Mouse (Mus musculus): ENCODE data around the gene Misp. TPM values are rescaled to one million over a fixed set of nuclear protein-coding genes. Genes with fewer than 3 reads are reported as not detected.

Misp gene
- total and polyA plus RNA-seq, 3 experiments: 0.50 to 0.82 (median 0.52) TPM

- H3K9ac ChIP-seq (ENCODE audit: low read depth, low read length): no peak overlapping the region
- H3K79me2 ChIP-seq (replicated peaks; ENCODE audit: control insufficient read depth, insufficient read depth, low read length): no peaks in the 10 kb centered on the region
- DNase-seq: no peak
- TF ChIP-seq POLR2A (IDR thresholded peaks at IDR 0.05; ENCODE audit: insufficient read depth, low read depth, low read length) (no peak), CTCF (IDR thresholded peaks at IDR 0.05) (no peak), EP300 (IDR thresholded peaks at IDR 0.05; ENCODE audit: insufficient read depth, low read depth, low read length) (no peak)
- intact Hi-C loops (cut with DNase I): loop anchor here (5.0 kb wide), 2 partner anchors 36 to 51 kb away; no protein-coding TSS in a partner anchor
- no peaks in the 10 kb centered on the region for H3K27me3 ChIP-seq (ENCODE audit: control insufficient read depth, insufficient read depth, low read length)
- H3K27ac ChIP-seq: no peak overlapping the region
- H3K4me3 ChIP-seq: no peak overlapping the region
- H3K4me1 ChIP-seq (ENCODE audit: control insufficient read depth, insufficient read depth, low read length): no peaks in the 10 kb centered on the region; the same call in 1 of the 2 replicates
- WGBS: 90% methylated on average over 3 of the region's 3 CpGs
- H3K36me3 ChIP-seq (ENCODE audit: control insufficient read depth, insufficient read depth, low read length): no peaks in the 10 kb centered on the region
These were observed 10.8 kb downstream of the Misp start for GRCm38 (mm10) chr10:79831583-79831982.

GRCm38 (mm10) chr10:79832026-79832785 lies 11.4 kb downstream of the Misp start:
- no peak for DNase-seq
- TF ChIP-seq POLR2A (IDR thresholded peaks at IDR 0.05; ENCODE audit: insufficient read depth, low read depth, low read length) (no peak), EP300 (IDR thresholded peaks at IDR 0.05; ENCODE audit: insufficient read depth, low read depth, low read length) (no peak), CTCF (IDR thresholded peaks at IDR 0.05) (no peak)
- Histone ChIP-seq H3K27me3 (ENCODE audit: control insufficient read depth, insufficient read depth, low read length) (no peaks in the 10 kb centered on the region), H3K4me3 (no peak overlapping the region), H3K36me3 (ENCODE audit: control insufficient read depth, insufficient read depth, low read length) (no peaks in the 10 kb centered on the region), H3K79me2 (replicated peaks; ENCODE audit: control insufficient read depth, insufficient read depth, low read length) (no peaks in the 10 kb centered on the region), H3K9ac (ENCODE audit: low read depth, low read length) (no peak overlapping the region), H3K4me1 (ENCODE audit: control insufficient read depth, insufficient read depth, low read length) (no peaks in the 10 kb centered on the region; the same call in 1 of the 2 replicates), H3K27ac (no peak overlapping the region)
- WGBS: 68% methylated on average over 7 of the region's 7 CpGs
- intact Hi-C loops (cut with DNase I): loop anchor here (5.0 kb wide), 2 partner anchors 35 to 50 kb away; no protein-coding TSS in a partner anchor

- H3K27ac ChIP-seq: no peak overlapping the region
- DNase-seq: no peak
- no peaks in the 10 kb centered on the region for H3K79me2 ChIP-seq (replicated peaks; ENCODE audit: control insufficient read depth, insufficient read depth, low read length)
- intact Hi-C loops (cut with DNase I): loop anchor here (5.0 kb wide), 2 partner anchors 35 to 50 kb away; no protein-coding TSS in a partner anchor
- H3K4me3 ChIP-seq: no peak overlapping the region
- no peaks in the 10 kb centered on the region; the same call in 1 of the 2 replicates for H3K4me1 ChIP-seq (ENCODE audit: control insufficient read depth, insufficient read depth, low read length)
- no peak overlapping the region for H3K9ac ChIP-seq (ENCODE audit: low read depth, low read length)
- no peaks in the 10 kb centered on the region for H3K27me3 ChIP-seq (ENCODE audit: control insufficient read depth, insufficient read depth, low read length)
- TF ChIP-seq POLR2A (IDR thresholded peaks at IDR 0.05; ENCODE audit: insufficient read depth, low read depth, low read length): no peak
- no peak for TF ChIP-seq CTCF (IDR thresholded peaks at IDR 0.05)
- TF ChIP-seq EP300 (IDR thresholded peaks at IDR 0.05; ENCODE audit: insufficient read depth, low read depth, low read length): no peak
- H3K36me3 ChIP-seq (ENCODE audit: control insufficient read depth, insufficient read depth, low read length): no peaks in the 10 kb centered on the region
- WGBS: 76% methylated on average over 9 of the region's 9 CpGs
These were observed 12.0 kb downstream of the Misp start for GRCm38 (mm10) chr10:79832786-79833181.

- intact Hi-C loops (cut with DNase I): loop anchor here (1.0 to 5.0 kb wide), 4 partner anchors 32 to 122 kb away; no protein-coding TSS in a partner anchor
- Histone ChIP-seq H3K4me1 (ENCODE audit: control insufficient read depth, insufficient read depth, low read length) (peaks cover 3% of the 10 kb centered on the region), H3K27ac (no peak overlapping the region), H3K4me3 (no peak overlapping the region), H3K9ac (ENCODE audit: low read depth, low read length) (no peak overlapping the region), H3K36me3 (ENCODE audit: control insufficient read depth, insufficient read depth, low read length) (no peaks in the 10 kb centered on the region), H3K79me2 (replicated peaks; ENCODE audit: control insufficient read depth, insufficient read depth, low read length) (no peaks in the 10 kb centered on the region), H3K27me3 (ENCODE audit: control insufficient read depth, insufficient read depth, low read length) (no peaks in the 10 kb centered on the region)
- DNase-seq: peak; percentile 75 to 85
- no peak for TF ChIP-seq POLR2A (IDR thresholded peaks at IDR 0.05; ENCODE audit: insufficient read depth, low read depth, low read length)
- TF ChIP-seq CTCF (IDR thresholded peaks at IDR 0.05): peak; percentile 90
- TF ChIP-seq EP300 (IDR thresholded peaks at IDR 0.05; ENCODE audit: insufficient read depth, low read depth, low read length): peak; percentile 90; the same call in 1 of the 2 replicates
- 18% methylated on average over 9 of the region's 9 CpGs for WGBS
These were observed 14.1 kb downstream of the Misp start for GRCm38 (mm10) chr10:79834769-79835398.

- H3K9ac ChIP-seq (ENCODE audit: low read depth, low read length): no peak overlapping the region
- no peak overlapping the region for H3K27ac ChIP-seq
- intact Hi-C loops (cut with DNase I): no loop called here
- no peak for DNase-seq
- H3K4me1 ChIP-seq (ENCODE audit: control insufficient read depth, insufficient read depth, low read length): peaks cover 7% of the 10 kb centered on the region
- no peaks in the 10 kb centered on the region for H3K27me3 ChIP-seq (ENCODE audit: control insufficient read depth, insufficient read depth, low read length)
- TF ChIP-seq POLR2A (IDR thresholded peaks at IDR 0.05; ENCODE audit: insufficient read depth, low read depth, low read length) (no peak), CTCF (IDR thresholded peaks at IDR 0.05) (peak; percentile 44)
- H3K4me3 ChIP-seq: no peak overlapping the region
- H3K36me3 ChIP-seq (ENCODE audit: control insufficient read depth, insufficient read depth, low read length): no peaks in the 10 kb centered on the region
- 96% methylated on average over 3 of the region's 3 CpGs for whole genome bisulfite sequencing
- H3K79me2 ChIP-seq (replicated peaks; ENCODE audit: control insufficient read depth, insufficient read depth, low read length): no peaks in the 10 kb centered on the region
These were observed 16.1 kb downstream of the Misp start for GRCm38 (mm10) chr10:79836918-79837317.

- peaks cover 7% of the 10 kb centered on the region for H3K4me1 ChIP-seq (ENCODE audit: control insufficient read depth, insufficient read depth, low read length)
- no peak overlapping the region for H3K9ac ChIP-seq (ENCODE audit: low read depth, low read length)
- peak overlapping the region; percentile 34 for H3K27ac ChIP-seq
- intact Hi-C loops (cut with DNase I): no loop called here
- H3K36me3 ChIP-seq (ENCODE audit: control insufficient read depth, insufficient read depth, low read length): no peaks in the 10 kb centered on the region
- no peak for TF ChIP-seq EP300 (IDR thresholded peaks at IDR 0.05; ENCODE audit: insufficient read depth, low read depth, low read length)
- TF ChIP-seq POLR2A (IDR thresholded peaks at IDR 0.05; ENCODE audit: insufficient read depth, low read depth, low read length): no peak
- no peak for TF ChIP-seq CTCF (IDR thresholded peaks at IDR 0.05)
- WGBS: 24% methylated on average over 2 of the region's 2 CpGs
- peak in 1 of 2 experiments; percentile 23 for DNase-seq
- no peaks in the 10 kb centered on the region for H3K79me2 ChIP-seq (replicated peaks; ENCODE audit: control insufficient read depth, insufficient read depth, low read length)
- H3K27me3 ChIP-seq (ENCODE audit: control insufficient read depth, insufficient read depth, low read length): no peaks in the 10 kb centered on the region
- no peak overlapping the region for H3K4me3 ChIP-seq
These were observed 17.4 kb downstream of the Misp start for GRCm38 (mm10) chr10:79838151-79838550.

Data from heart, adult 2 months (tissue).